Mouse (Mus musculus) right cerebral cortex, postnatal 10 days (tissue): ENCODE measurements at regions not wholly inside any gene's neighbourhood (a gene's known extent, or its start where the extent isn't known, plus 50 kb on each side); places are given as distances from the start of the nearest gene placed in this dataset.

Experiments
- DNase-seq, 2 experiments: peaks; one replicate each; pipeline ENCODE4 v3.0.0; 2021; ENCODE audit warnings: low spot score in 2 of 2

DNA sequence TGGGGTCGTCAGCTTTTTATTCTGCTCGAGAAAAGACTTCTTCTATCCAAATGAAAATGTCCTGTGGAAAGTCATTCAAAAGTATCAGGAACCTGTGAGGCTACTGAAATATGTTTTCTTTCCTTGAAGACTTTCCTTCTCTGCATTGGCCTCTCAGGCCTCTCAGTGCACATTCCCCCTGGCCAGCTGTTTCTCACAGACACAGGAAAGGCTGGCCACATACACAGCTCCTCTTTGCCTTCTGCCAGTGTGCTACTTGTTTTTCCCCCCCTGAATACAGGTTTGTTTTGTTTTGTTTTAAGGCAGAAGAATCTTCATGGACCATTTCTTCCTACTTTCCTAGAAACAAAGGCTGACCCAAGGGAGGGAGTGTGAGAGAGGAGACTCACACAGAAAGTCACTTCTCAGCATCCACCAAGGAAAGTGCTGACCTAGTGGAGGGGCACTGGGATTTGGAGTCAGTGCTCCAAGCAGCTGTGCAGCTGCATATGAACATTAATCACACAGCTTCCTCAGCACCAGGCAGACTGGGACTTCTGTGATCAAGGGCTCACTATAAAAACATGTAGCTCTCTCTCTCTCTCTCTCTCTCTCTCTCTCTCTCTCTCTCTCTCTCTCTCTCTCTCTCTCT lies 324.0 kb downstream of the Etaa1 start:
- DNase-seq: no peak

DNA sequence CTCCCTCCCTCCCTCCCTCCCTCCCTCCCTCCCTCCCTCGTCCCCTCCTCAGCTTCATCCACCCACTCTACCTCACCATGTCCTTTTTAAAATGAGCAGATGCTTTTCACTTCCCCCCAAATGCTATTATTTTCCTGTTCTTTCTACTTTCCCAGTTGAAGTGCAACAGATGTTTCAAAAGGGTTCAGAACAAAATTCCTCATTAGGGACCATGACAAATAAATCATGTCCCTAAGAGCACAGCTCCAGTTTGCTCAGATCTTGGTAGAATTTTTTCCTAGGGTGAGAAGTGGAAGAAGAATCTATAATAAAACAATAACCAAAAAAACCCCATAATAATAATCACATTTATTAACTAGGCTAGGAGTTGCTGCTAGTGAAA lies 323.5 kb downstream of the Etaa1 start:
- no peak for DNase-seq

DNA sequence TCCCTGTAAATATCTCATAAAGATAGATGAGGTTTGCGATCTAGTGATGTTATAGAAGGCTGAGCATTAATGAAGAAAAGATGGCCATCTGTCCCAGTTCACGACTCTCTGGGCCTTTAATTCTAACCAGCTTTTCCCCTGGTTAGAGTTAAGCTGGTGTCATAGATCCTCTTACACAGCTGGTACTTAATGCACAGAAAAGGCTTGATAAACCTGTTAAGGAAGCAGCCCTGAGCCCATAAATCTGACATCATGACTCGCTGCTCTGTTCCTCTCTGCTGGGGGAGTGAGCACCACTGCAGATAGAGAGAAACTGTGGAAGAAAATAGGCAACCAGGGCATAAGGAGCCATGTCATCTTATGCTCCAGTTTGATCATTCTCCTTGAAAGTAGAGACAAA lies 316.5 kb downstream of the Etaa1 start:
- no peak for DNase-seq

DNA sequence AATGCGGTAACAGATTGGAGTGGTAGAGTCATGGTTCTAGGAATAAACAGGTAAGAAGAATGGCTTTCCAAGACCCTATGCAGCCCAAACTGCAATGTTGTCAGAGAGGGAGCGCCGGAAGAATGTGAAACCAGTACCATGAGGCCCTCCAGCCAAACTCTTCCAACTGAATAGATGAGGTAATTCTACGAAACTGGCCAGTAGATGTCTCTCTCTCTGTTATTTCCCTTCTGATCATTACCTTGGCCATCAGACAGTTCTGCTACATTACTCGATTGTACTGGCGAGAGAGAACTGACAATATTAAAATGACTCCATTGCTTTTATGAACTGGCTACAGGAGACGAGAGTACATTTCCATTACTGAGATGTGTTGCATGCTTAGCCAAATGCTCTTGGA lies 313.8 kb downstream of the Etaa1 start:
- DNase-seq: no peak

DNA sequence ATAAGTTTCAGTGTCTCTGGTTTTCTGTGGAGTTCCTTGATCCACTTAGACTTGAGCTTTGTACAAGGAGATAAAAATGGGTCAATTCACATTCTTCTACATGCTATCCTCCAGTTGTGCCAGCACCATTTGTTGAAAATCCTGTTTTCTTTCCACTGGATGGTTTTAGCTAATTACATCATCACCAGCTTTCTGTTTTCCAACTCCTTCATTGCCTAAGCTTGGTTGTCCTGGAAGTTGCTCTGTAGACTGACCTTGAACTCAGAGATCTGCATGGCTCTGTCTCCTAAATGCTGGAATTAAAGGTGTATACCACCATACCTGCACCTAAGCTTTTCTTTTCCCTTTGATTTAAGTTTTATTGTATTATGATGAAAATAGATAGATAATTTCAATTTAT lies 306.2 kb downstream of the Etaa1 start:
- no peak for DNase-seq

DNA sequence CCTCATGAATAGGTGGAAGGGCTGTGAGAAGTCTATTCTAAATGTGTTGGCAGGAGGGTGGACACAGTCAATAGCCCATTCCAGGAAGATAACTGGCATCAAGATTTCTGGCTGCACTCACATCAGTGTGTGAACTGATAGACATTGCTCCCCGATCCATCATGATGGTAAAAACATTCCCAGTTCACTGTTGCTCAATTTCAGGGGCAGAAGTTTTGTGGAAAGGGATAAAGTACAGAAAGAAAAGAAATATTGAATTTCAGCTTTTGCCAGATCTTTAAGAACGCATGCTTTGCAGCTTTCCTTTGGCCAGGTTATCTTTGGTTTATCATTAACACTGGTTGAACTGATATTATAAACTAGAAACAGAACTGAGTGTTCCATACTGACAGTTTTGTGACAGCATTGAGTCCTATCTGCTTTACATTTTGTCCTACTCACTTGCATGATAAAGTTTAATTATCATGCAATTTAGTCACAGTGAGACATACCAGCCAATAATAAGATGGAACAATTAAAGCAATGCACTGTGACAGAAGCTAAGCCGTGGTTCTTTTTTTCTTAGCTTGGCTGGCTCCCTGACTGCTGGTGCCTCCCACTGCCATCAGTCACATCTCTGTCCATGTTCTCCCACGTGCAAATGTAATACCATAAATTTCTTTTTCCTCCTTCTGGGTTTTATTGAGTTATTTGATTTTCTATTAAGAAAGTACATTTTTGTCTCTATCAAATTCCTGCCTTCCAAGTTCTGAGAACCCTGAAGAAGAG lies 302.1 kb downstream of the Etaa1 start:
- no peak for DNase-seq

DNA sequence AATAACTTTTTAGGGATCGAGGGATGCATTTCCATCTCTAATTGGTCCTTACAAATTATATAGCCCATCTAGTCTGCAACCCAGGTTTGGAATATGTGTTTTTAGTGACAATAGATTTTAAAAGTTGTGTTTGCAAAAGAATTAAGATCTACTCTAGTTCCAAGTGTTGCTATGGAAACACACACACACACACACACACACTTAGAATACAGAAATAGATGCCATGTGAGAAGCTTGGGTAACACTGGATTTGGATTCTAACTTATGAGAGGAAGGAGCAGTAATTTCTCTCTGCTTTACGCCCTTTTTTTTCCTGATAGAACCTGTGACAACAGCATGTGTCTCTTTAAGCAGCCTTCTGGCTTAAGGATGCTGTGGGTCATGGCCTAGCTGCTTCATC lies 297.8 kb downstream of the Etaa1 start:
- DNase-seq: peak; percentile 60 to 67

DNA sequence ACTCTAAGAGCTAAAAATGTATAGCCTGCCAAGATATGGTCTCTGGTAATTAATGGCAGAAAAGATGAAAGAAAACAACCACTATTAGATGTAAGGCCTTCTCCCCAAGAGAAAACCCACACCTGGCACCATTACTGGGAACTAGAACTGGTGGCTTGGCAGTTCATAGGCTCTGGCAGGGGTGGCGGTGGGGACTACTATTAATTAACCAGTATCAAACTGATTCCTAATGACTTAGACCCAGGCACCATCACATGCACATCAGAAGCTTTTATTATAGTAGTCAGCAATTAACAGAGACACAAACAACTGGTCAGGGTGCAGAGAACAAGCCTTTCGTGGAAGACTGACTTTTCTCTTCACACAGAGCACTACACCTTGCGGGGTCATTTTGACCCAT lies 296.0 kb downstream of the Etaa1 start:
- DNase-seq: no peak

DNA sequence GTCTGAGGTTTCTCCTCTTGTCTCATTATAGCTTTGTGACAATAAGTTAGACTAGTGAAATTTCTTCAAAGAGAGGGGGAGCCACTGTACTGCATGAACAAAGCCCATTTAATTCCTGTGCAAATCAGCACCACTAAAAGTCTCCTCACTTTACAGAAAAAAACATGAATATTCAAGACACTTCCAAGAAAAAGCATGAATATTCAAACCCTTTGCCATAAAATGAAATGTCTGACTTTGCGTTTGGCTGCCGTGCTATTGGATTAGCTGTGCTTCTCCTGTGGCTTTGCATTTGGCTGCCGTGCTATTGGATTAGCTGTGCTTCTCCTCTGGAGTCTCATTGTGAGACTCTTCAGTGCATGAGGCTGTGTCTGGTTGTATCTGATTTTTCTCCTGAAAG lies 295.4 kb downstream of the Etaa1 start:
- peak; percentile 45 to 50 for DNase-seq

DNA sequence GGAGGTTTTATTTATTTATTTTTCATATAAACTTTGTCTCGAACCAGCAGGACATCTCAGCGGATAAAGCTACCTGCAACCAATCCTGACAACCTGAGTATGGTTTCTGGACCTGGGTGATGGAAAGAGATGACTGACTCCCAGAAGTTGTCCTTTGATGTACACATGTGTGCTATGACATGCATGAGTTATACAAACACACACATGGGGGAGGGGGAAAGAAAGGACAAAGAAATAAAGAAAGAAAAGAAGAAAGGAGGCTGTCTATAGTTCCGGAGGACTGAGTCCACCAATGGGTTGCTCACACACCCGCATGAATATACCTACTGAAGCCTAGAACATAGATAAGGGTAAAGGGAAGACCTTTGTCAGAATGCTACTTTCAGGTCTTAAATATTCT lies 295.0 kb downstream of the Etaa1 start:
- DNase-seq: no peak

DNA sequence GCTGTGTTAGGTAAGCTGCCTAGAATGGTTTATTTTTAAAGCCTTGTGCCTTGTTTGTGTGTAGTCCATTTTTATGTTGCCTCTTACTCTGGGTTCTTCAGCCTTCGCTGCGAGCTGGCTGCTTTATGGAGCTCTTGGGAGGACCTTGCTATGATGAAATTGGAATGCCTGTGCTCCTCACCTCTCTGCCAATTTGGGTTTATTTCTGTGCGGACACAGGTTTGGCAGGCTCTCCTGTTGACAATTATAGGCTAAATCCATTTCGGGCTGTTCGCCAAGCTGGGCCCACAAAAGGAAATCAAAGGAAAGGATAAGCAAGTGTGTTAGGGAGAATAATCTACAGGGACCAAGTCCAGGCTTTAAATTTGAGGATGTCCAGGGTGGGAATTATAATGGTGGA lies 289.8 kb downstream of the Etaa1 start:
- DNase-seq: peak; percentile 42 to 44

DNA sequence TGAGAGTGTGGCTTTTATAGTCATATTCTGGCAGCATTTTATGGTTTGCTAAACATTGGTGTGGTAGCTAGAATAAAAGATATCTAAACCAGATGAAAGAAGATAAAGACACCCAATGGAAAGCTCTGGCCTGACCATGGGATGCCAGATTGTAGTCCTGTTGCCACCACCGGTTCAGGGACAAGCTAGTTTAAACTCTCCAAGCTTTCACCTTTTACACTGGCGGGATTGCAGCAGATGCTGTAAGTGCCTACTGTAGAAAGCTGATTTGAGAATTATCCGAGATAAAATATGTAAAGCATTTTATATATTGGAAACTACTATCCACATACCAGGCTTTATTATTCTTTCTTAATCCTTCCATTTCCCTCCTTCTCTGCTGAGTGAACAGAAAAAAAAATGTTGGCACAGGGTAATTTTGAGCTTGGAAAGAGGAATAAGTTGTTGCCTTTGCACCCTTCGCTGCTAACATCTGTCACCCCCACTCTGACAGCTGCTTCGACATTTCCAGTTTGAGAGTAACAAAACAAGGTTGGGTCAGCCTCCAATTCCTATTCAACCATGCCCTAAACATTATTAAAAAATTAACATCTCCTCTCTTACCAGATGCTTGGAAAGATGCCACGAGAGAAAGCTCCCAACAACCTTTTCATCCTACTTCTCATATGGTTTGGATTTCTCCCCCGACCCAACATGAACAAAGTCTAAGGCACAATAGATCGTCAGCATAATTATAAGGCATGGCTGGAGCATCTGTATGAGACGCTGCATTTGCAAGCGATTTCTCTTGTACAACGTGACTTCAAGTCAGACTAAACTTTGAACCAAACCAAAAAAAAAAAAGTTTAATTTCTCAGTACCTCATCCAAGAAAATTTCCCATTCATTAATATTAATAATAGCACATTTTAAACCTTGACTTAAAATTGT lies 287.8 kb downstream of the Etaa1 start:
- DNase-seq: no peak

DNA sequence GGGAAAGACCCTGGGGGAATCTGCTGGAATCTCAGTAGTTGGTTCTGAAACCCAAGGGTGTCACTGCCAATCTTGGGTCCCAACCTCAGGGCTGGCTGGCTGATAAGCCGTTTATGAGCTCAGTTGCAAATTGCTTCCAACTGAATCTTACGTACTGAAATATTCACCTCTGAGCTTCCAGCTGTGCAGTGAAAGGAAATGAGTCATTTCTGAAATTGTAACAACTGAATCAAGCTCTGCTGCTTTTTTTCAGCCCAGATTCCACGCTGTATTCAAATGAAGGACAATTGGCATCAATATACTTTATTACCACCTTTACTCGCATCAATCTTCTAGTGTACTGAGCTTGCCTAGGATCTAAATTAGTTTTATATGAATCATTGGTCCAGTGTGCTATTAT lies 272.7 kb downstream of the Etaa1 start:
- no peak for DNase-seq

DNA sequence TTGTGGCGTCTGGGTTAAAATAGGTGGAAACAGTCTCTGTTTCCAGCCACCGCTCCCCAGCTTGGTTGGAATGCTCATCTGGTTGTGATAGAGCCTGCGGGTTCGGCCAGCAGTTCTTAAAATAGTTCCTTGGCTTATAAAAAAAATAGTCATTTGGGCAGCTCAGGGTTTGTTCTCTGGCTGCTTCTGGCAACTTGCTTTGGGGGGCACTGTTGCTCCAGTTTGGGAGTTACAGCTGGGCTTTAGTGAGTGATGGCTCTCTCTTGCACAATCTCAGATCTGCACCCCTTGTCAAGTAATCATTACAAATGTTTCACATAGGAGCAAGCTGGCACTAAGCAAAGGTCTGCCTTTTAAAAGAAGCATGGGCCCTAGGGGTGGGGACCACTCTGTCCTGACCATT lies 268.0 kb downstream of the Etaa1 start:
- DNase-seq: peak; percentile 47 to 58

DNA sequence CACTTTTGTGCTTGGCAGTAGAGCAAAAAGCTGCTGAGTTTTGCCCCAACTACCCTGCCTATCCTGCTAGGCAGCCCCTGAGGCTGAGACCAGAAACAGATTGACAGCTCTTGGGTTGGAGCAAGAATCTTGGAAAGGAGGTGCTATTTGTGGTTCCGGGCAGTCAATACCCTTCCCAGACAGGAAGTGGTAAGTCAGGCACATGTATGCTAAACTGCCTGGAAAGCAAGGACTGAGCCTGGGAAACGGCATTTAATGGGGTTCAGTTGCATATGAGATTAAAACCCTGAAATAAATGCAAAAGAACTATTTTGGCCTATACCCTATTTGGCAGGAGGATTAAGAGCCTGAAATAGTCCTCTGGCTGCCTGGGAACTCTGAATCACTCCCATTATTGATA lies 266.9 kb downstream of the Etaa1 start:
- no peak for DNase-seq

DNA sequence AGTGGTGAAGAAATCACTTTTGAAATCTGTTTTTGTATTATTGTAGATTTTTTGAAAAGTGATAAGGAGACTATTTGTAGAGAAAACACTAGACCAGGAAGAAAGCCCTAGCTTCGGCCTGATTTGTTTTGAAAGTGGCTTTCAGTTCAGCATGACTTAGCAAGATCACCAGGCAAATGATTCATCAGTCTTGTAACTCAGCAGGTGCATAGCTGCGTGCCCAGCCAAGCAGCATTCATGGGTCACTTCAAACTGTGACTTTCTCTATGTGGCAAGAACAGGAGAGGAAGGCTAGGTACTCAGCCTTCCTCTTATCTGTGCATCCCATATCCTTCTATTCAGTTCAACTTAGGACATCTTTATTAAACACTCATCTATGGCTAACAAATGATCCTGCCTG lies 259.5 kb downstream of the Etaa1 start:
- no peak for DNase-seq

DNA sequence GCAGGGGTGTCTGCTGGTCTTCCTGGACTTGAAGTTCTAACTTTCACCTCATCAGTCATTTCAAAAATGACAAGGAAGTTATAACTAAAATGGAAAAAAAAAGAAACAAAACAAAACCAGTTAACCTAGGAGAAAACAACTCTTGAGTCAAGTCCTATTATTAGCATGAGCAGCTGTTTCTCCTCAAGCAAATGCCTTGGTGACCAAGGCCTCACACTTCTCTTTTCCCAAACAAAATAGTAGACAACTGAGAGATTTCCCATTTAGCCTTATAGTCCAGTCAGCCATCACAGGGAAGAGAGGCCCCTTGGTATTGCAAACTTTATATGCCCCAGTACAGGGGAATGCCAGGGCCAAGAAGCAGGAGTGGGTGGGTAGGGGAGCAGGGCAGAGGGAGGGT lies 244.9 kb downstream of the Etaa1 start:
- DNase-seq: no peak

DNA sequence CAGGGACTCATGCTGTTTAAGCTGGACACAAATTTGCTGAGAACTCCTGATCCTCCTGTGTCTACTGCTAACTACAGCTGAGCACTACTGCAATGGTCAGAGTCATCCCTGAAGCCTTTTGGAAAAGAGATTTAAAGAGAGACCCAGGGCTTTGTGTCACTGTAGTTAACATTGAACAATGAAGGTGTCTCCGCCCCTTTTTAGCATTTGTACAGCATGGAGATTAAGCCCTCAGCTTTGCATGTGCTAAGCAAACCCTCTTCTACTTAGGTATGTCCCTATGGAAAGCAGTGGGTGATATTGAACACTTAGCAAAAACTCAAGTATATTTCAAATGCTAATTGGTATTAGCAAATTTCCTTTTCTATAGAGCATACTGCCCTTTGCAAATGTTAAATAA lies 231.6 kb downstream of the Etaa1 start:
- no peak for DNase-seq

DNA sequence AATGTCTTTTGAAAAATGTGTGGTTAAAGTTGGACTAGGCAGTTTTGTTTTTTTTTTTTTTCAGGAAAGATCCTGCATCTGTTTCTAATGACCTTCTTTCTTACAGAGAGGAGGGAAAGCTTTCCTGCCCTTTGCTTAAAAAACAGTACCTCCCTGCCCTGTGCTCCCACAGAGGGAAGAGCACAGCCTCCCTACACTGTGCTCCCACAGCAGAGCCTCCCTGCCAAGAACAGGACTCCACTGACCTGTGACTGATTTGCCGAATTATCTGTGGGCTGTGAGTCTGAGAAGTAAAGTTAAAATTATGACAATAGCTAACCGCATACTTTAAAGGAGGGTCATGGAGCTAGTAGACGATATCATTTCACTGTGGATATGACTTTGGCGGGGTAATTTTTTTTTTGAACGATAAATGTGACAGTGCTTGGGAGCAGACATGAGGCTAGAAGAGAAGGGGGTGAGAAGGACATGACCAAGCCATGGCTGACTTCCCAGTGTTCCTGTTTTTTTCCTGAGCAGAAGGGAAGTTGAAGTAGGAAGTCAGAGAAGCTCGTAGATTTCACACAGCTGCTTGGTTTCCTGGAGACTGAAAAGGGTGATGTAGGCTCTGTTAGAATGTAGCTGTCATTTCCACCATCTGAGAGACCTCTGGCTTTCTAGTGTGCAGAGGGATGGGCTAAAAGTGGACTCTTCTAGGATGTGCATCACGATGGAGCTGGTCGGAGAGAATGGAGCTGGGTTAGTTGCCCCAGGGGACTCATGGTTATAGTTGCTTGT lies 226.2 kb downstream of the Etaa1 start:
- no peak for DNase-seq

DNA sequence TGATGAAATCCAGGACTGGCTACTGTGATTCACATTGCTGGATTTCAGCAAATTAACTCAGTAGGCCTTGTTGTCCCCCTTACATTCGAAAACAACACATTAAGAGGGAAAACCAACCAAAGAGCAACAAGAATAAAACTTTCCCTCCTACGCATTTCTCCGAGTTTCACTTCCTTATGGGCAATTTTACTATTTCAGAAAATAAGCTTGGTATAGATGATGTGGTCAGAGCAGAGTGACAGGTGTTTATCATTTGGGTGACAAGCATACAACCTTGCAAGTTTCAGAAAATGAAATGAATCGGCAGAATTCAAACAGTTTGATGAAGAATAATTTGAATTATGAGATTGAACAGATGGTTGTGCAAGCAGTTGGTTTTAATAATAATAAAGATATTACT lies 220.6 kb downstream of the Etaa1 start:
- no peak for DNase-seq

DNA sequence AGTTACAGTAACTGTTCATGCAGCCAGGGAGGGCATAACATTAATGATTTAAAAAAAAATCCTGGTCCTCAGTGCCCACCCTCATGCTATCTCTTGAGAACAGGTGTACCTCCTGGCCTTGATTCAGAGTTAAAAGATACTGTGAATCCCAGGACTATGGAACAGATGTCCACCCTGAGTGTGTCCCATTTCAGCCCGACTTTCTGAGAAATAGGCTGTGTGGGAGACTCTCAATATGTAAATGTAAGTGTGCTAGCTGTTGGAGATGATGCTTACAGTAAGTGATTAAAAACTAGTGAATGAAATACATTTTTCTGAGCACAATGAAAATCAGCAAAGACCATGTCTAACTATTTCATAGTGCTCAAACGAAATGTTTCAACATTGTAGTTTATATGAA lies 219.2 kb downstream of the Etaa1 start:
- no peak for DNase-seq

DNA sequence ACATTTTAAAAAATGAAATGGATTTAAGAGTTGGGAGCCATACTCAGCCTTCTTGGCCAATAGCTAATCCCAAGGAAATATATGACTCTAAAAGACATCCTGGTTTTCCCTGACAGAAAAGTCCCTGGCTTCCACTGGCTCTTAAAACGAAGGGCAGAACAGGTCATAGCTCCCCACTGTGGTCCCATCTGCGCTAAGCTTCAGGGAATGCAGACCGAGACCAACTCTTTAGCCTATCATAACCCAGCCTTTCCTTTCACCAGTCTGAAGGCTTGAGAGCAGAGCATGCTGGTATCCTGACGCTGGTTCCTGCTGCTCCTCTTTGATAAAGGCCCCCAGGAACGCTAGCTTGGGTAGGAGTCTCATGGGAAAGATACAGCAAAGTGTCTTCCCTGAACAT lies 214.8 kb downstream of the Etaa1 start:
- DNase-seq: no peak
